Mouse (Mus musculus) lung, embryonic 14.5 days (tissue): Measurements from ENCODE around the gene Tspan18. TPM values are rescaled to one million over a fixed set of nuclear protein-coding genes. Genes with fewer than 3 reads are reported as not detected.
A peak's percentile ranks its signal among the peaks of the same experiment; 100 is the strongest.

Experiments used
- ATAC-seq: fragments of 200-750 bp; cut with Nextera tagmentation; 2 replicates; pipeline ENCODE4 v1.8.0; 2017; ENCODE audit warnings: mild to moderate bottlenecking, moderate TSS enrichment, moderate library complexity; ENCODE audit not compliant: insufficient read depth
- DNase-seq: peaks from one replicate; pipeline ENCODE4 v3.0.0-alpha.2; 2015
- H3K27ac ChIP-seq: fragments of 300-500 bp; sonication (generic); 2 replicates; pipeline ENCODE4 v1.5.1; 2014; ENCODE audit warnings: low read depth, mild to moderate bottlenecking, moderate library complexity
- H3K27me3 ChIP-seq: fragments of 300-500 bp; sonication (generic); 2 replicates; pipeline ENCODE4 v1.6.1; 2014; ENCODE audit warnings: low read length, control low read depth; ENCODE audit not compliant: insufficient read depth
- H3K36me3 ChIP-seq: fragments of 300-500 bp; sonication (generic); 2 replicates; pipeline ENCODE4 v1.6.1; 2014; ENCODE audit warnings: control low read depth; ENCODE audit not compliant: insufficient read depth
- H3K4me1 ChIP-seq: fragments of 300-500 bp; sonication (generic); 2 replicates; pipeline ENCODE4 v1.6.1; 2014; ENCODE audit warnings: antibody characterized with exemption, control low read depth; ENCODE audit not compliant: insufficient read depth
- H3K4me2 ChIP-seq: fragments of 300-500 bp; sonication (generic); 2 replicates; pipeline ENCODE4 v1.6.1; 2014; ENCODE audit warnings: mild to moderate bottlenecking
- H3K4me3 ChIP-seq: fragments of 300-500 bp; sonication (generic); 2 replicates; pipeline ENCODE4 v1.5.1; 2014; ENCODE audit warnings: low read depth, low read length
- H3K9ac ChIP-seq: fragments of 300-500 bp; sonication (generic); 2 replicates; pipeline ENCODE4 v1.6.1; 2014
- H3K9me3 ChIP-seq: fragments of 300-500 bp; sonication (generic); 2 replicates; pipeline ENCODE4 v1.6.1; 2016; ENCODE audit warnings: low read depth, low read length, control low read depth
- CTCF ChIP-seq: IDR thresholded peaks from 2 replicates; pipeline ENCODE4 v1.5.1; 2016; ENCODE audit warnings: antibody characterized with exemption, low read depth
- WGBS: fragments of 180-500 bp; shearing (Covaris S2); extraction: QIAGEN DNeasy Blood & Tissue Kit; methylation state at CpG from one replicate; pipeline ENCODE4 v1.1.7; 2014; 5-methylcytosine and 5-hydroxymethylcytosine counted together
- polyA plus RNA-seq: library from polyadenylated mRNA; unstranded; fragments of >200 nt; fragmentation: Nextera tagmentation; extraction: Ambion mirVana; gene quantifications from 2 replicates; pipeline ENCODE4 v1.2.1, GENCODE M21; 2014

The Tspan18 gene
- polyA plus RNA-seq, 1 experiment from 2014 or later = 36.8 TPM

- Histone ChIP-seq H3K4me3 (no peak overlapping the region), H3K4me1 (peaks cover 12% of the 10 kb centered on the region), H3K27ac (no peak overlapping the region), H3K36me3 (0 out of 2 replicates have a peak, but pooled peaks cover 5% of the 10 kb centered on the region), H3K9ac (no peak overlapping the region), H3K4me2 (no peak overlapping the region), H3K9me3 (no peaks in the 10 kb centered on the region), H3K27me3 (no peaks in the 10 kb centered on the region)
- 59% methylated on average over 7 of the region's 7 CpGs for WGBS
- DNase-seq (peak; percentile 42), ATAC-seq (no peak)
- no peak for TF ChIP-seq CTCF
Measured at GRCm38 (mm10) chr2:93218353-93218990, 115.8 kb downstream of the Tspan18 start.

GRCm38 (mm10) chr2:93217015-93217414 lies 117.3 kb downstream of the Tspan18 start:
- no peaks in the 10 kb centered on the region for H3K9me3 ChIP-seq
- 15% methylated on average over 7 of the region's 7 CpGs for WGBS
- H3K4me2 ChIP-seq = no peak overlapping the region
- no peak overlapping the region for H3K9ac ChIP-seq
- peaks cover 9% of the 10 kb centered on the region for H3K4me1 ChIP-seq
- H3K4me3 ChIP-seq = no peak overlapping the region
- ATAC-seq (peak; percentile 81), DNase-seq (peak; percentile 94)
- H3K27ac ChIP-seq = no peak overlapping the region
- no peaks in the 10 kb centered on the region for H3K27me3 ChIP-seq
- TF ChIP-seq CTCF = peak; percentile 82
- 0 out of 2 replicates have a peak, but pooled peaks cover 5% of the 10 kb centered on the region for H3K36me3 ChIP-seq

GRCm38 (mm10) chr2:93215790-93216189 lies 118.5 kb downstream of the Tspan18 start:
- Histone ChIP-seq H3K4me1 (peaks cover 9% of the 10 kb centered on the region), H3K9ac (no peak overlapping the region), H3K27ac (no peak overlapping the region), H3K27me3 (no peaks in the 10 kb centered on the region), H3K4me3 (no peak overlapping the region), H3K9me3 (no peaks in the 10 kb centered on the region), H3K4me2 (no peak overlapping the region), H3K36me3 (0 out of 2 replicates have a peak, but pooled peaks cover 2% of the 10 kb centered on the region)
- WGBS = 73% methylated on average over 10 of the region's 10 CpGs
- DNase-seq (no peak), ATAC-seq (no peak)
- TF ChIP-seq CTCF = no peak

GRCm38 (mm10) chr2:93214192-93214591 lies 120.1 kb downstream of the Tspan18 start:
- peaks cover 9% of the 10 kb centered on the region for H3K4me1 ChIP-seq
- no peak overlapping the region for H3K9ac ChIP-seq
- H3K4me3 ChIP-seq = no peak overlapping the region
- DNase-seq = peak; percentile 56
- H3K4me2 ChIP-seq = no peak overlapping the region
- no peaks in the 10 kb centered on the region for H3K9me3 ChIP-seq
- no peak for TF ChIP-seq CTCF
- peaks cover 7% of the 10 kb centered on the region; the same call in 1 of the 2 replicates for H3K36me3 ChIP-seq
- ATAC-seq = no peak
- H3K27me3 ChIP-seq = no peaks in the 10 kb centered on the region
- peak overlapping the region; percentile 24; the same call in 1 of the 2 replicates for H3K27ac ChIP-seq
- 73% methylated on average over 1 of the region's 1 CpGs for WGBS

GRCm38 (mm10) chr2:93212865-93213264 lies 121.4 kb downstream of the Tspan18 start:
- 91% methylated on average over 2 of the region's 2 CpGs for WGBS
- no peak for ATAC-seq
- no peak overlapping the region for H3K4me2 ChIP-seq

GRCm38 (mm10) chr2:93212386-93212785 lies 121.9 kb downstream of the Tspan18 start:
- no peak for ATAC-seq

More at GRCm38 (mm10) chr2:93212865-93213264, 121.4 kb downstream of the Tspan18 start:
- Histone ChIP-seq H3K9me3 (no peaks in the 10 kb centered on the region), H3K9ac (no peak overlapping the region), H3K4me3 (no peak overlapping the region), H3K36me3 (peaks cover 9% of the 10 kb centered on the region), H3K4me1 (peaks cover 3% of the 10 kb centered on the region; the same call in 1 of the 2 replicates), H3K27me3 (no peaks in the 10 kb centered on the region), H3K27ac (no peak overlapping the region)
- DNase-seq = no peak
- TF ChIP-seq CTCF = no peak

GRCm38 (mm10) chr2:93206126-93206525 lies 128.2 kb downstream of the Tspan18 start:
- no peak overlapping the region for H3K27ac ChIP-seq
- 86% methylated on average over 1 of the region's 1 CpGs for WGBS
- no peaks in the 10 kb centered on the region for H3K27me3 ChIP-seq
- no peak for DNase-seq
- H3K4me2 ChIP-seq = no peak overlapping the region
- no peak for TF ChIP-seq CTCF
- no peak overlapping the region for H3K9ac ChIP-seq
- ATAC-seq = no peak
- no peak overlapping the region for H3K4me3 ChIP-seq
- H3K4me1 ChIP-seq = no peaks in the 10 kb centered on the region
- no peaks in the 10 kb centered on the region for H3K9me3 ChIP-seq
- peaks cover 17% of the 10 kb centered on the region for H3K36me3 ChIP-seq

More at GRCm38 (mm10) chr2:93212386-93212785, 121.9 kb downstream of the Tspan18 start:
- Histone ChIP-seq H3K4me2 (no peak overlapping the region), H3K4me3 (no peak overlapping the region), H3K36me3 (peaks cover 10% of the 10 kb centered on the region), H3K27ac (no peak overlapping the region), H3K27me3 (no peaks in the 10 kb centered on the region), H3K4me1 (peaks cover 2% of the 10 kb centered on the region; the same call in 1 of the 2 replicates), H3K9me3 (no peaks in the 10 kb centered on the region), H3K9ac (no peak overlapping the region)
- 69% methylated on average over 2 of the region's 2 CpGs for WGBS
- TF ChIP-seq CTCF = peak; percentile 24; the same call in 1 of the 2 replicates
- DNase-seq = no peak
